In the genomic region with DNA sequence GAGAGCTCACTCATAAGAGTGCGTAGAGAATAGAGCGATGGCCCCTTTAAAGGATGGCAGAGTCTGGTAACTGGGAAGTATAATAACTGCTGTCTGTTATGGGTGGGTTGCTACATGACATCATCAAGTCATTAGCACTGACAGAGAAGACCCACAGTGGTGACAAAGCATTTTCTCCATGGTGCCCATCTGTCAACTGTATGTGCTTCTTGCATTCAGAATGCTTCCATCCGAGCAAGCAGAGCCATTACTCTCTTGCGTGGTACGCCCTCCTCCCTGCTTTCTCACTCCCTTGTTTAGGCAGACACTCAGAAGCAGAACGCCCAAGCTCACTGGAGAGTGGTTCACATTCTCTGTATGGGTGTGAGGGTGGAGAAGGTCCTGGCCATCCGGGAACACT, we compare ENCODE assay signal across 10 mouse cellular contexts.
DNase-seq lines count a peak whose midpoint lies in the region; ATAC-seq and TF ChIP-seq lines count a peak whose summit lies in the region.
"Had no signal": no experiment of that assay in that cellular context is flagged by ENCODE, and none has a peak within 500 bp of the region (broad histone marks: within the 10 kb centered on the region; RNA-seq: fewer than 3 reads in every experiment).

No protein-coding gene starts in this region.

- no peaks in the 10 kb centered on the region for H3K36me3 ChIP-seq in lung, postnatal 0 days (ENCODE audit: insufficient read depth, low read length)

- H3K9me3 ChIP-seq in lung, postnatal 0 days (ENCODE audit: low read length) = no peaks in the 10 kb centered on the region

- H3K4me3 ChIP-seq in layer of hippocampus, adult 2 months = no peak overlapping the region
- H3K4me3 ChIP-seq in lung, postnatal 0 days (ENCODE audit: low read depth, low read length) = no peak overlapping the region

- TF ChIP-seq CTCF in layer of hippocampus, adult 2 months (conservative IDR thresholded peaks at IDR 0.05) = no peak
- no peak for TF ChIP-seq CTCF in brain, embryonic 14.5 days (IDR thresholded peaks at IDR 0.05; ENCODE audit: borderline replicate concordance, extremely low read depth, insufficient read depth, insufficient read length)
- no peak for TF ChIP-seq CTCF in lung, postnatal 0 days (IDR thresholded peaks at IDR 0.05)

- no peak overlapping the region for H3K4me2 ChIP-seq in lung, postnatal 0 days (replicated peaks; ENCODE audit: low read depth, low read length)

- no peak for ATAC-seq in lung, postnatal 0 days

- H3K27ac ChIP-seq in layer of hippocampus, adult 2 months = peak overlapping the region; percentile 78
- H3K27ac ChIP-seq in lung, postnatal 0 days (ENCODE audit: low read length) = no peak overlapping the region

- 82% methylated on average over 7 of the region's 7 CpGs for WGBS in lung, postnatal 0 days

- DNase-seq in cerebellum, postnatal 10 days = peak; percentile 33 to 36
- DNase-seq in cerebellum, adult 9-10 months = no peak
- peak; percentile 44 to 73 for DNase-seq in layer of hippocampus, adult 2 months (ENCODE audit: low spot score in 2 of 2)
- DNase-seq in layer of hippocampus, adult 9-10 months (ENCODE audit: low spot score) = no peak
- DNase-seq in brain, embryonic 14.5 days (ENCODE audit: low read depth) = peak; percentile 80
- DNase-seq in layer of hippocampus, adult 9-11 months = peak; percentile 77
- no peak for DNase-seq in lung, postnatal 0 days (ENCODE audit: low spot score)
- no peak for DNase-seq in gastrocnemius, postnatal 10 days
- DNase-seq: kidney, adult 18-20 months; liver had no signal

- H3K9ac ChIP-seq in lung, postnatal 0 days (replicated peaks; ENCODE audit: low read depth) = no peak overlapping the region

- TF ChIP-seq POLR2A in brain, embryonic 14.5 days (IDR thresholded peaks at IDR 0.05; ENCODE audit: borderline replicate concordance, extremely low read depth, insufficient read depth, insufficient read length, poor library complexity, severe bottlenecking) = no peak

- H3K4me1 ChIP-seq in lung, postnatal 0 days (ENCODE audit: insufficient read depth, low read depth, low read length) = no peaks in the 10 kb centered on the region

- no peak for TF ChIP-seq EP300 in lung, postnatal 0 days (IDR thresholded peaks at IDR 0.05)

- H3K27me3 ChIP-seq in lung, postnatal 0 days (replicated peaks; ENCODE audit: insufficient read depth, low read length) = no peaks in the 10 kb centered on the region

Comparison
In these comparisons a context has a peak if more than half of its experiments do, and no peak if none do; other contexts are left out.
1. DNase-seq: peak in cerebellum, postnatal 10 days (2 of 2), layer of hippocampus, adult 2 months (2 of 2), brain, embryonic 14.5 days (single experiment) and layer of hippocampus, adult 9-11 months (single experiment); none in cerebellum, adult 9-10 months (single experiment), layer of hippocampus, adult 9-10 months (single experiment), lung, postnatal 0 days (single experiment) and gastrocnemius, postnatal 10 days (single experiment).